Mouse (Mus musculus) olfactory bulb, adult 2 months (tissue): ENCODE data around the gene Gm3417. TPM values are rescaled to one million over a fixed set of nuclear protein-coding genes. Genes with fewer than 3 reads are reported as not detected.
"Not testable (repeated sequence)": the region's sequence is repeated elsewhere in the genome, so short reads cannot be mapped to it uniquely, and the experiment has no call there.

Experiments
- H3K27ac ChIP-seq: fragments of 200-500 bp; 2 replicates; pipeline ENCODE4 v1.5.1; 2012; ENCODE audit warnings: low read depth, low read length; ENCODE audit not compliant: insufficient read depth
- H3K4me1 ChIP-seq: fragments of 200-500 bp; 2 replicates; pipeline ENCODE4 v1.6.1; 2012; ENCODE audit warnings: low read length; ENCODE audit not compliant: control insufficient read depth, insufficient read depth
- H3K4me3 ChIP-seq: fragments of 200-500 bp; 2 replicates; pipeline ENCODE4 v1.5.1; 2012; ENCODE audit warnings: mild to moderate bottlenecking, low read depth, low read length, moderate library complexity; ENCODE audit not compliant: insufficient read depth
- WGBS: fragments of 180-500 bp; shearing (Covaris S2); methylation state at CpG from one replicate; pipeline ENCODE4 v1.1.7; 2018; 5-methylcytosine and 5-hydroxymethylcytosine counted together
- polyA plus RNA-seq: library from polyadenylated mRNA; stranded (reverse); fragments of >200 nt; gene quantifications from 2 replicates; pipeline ENCODE4 v1.2.4, GENCODE M21; 2012; ENCODE audit warnings: low replicate concordance; ENCODE audit not compliant: missing spikeins, insufficient read depth, insufficient read length

Gene Gm3417
- polyA plus RNA-seq, result not detected in 2 replicates

DNA sequence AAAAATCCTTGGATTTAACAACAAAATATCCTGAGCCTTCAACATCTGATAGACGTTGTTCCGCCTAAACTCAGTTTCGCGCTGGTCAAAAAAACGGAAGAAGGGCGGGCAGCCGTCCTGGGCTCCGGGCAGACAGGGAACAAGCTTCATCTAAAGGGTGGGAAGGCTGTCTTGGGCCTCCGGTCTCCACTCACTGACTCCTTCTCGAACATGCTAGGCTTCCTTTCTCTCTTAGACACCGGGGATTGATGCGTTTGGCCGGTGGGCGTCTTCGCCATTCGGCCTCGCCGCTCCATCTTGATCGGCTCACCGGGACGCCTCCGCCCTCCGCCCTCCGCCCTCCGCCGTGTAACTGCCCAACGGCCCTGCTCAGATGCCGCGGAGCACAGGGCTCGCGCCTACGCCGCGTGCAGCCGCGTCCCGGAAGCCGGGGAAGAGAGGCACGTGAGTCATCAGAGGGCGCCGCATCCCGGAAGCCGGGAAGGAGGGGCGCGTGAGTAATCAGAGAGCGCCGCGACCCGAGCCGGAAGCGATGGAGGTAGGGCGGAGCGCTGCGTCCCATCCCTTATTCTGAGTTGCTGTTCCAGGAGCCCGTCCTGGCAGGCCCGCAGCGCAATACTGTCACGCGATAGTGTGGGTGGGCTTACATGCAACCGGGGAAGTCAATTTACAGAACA lies at the start of gene Gm3417, which contains the start of gene 9030025P20Rik:
Gene Gm3417 (minus strand): TSS at position 429 of the 677 bp plus-strand sequence.
Gene 9030025P20Rik (plus strand): TSS at position 107 of the 677 bp plus-strand sequence.
- not testable (repeated sequence) for H3K27ac ChIP-seq, H3K4me1 ChIP-seq, H3K4me3 ChIP-seq
- no CpG with 5 or more reads among the region's 60 CpGs for WGBS

DNA sequence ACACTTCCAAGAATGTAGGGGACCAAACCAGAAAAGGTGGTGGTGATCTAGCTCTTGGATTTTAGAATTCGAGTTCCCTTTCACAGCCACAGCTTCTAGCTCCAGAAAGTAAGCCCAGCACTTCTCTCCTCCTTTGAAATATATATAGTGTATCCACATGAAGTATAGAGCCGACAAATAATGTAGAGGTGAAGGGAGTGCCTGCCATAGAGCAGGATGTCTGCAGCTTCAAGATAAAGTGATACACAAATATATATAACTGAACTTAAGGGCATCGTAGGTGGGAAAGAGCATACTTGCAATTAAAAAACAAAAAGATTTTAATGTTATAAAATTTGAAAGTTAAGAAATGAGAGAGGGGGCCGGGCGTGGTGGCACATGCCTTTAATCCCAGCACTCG lies 46.9 kb upstream of the Gm3417 start:
- H3K4me1 ChIP-seq, H3K4me3 ChIP-seq, H3K27ac ChIP-seq: not testable (repeated sequence)
- no CpG with 5 or more reads among the region's 6 CpGs for WGBS

DNA sequence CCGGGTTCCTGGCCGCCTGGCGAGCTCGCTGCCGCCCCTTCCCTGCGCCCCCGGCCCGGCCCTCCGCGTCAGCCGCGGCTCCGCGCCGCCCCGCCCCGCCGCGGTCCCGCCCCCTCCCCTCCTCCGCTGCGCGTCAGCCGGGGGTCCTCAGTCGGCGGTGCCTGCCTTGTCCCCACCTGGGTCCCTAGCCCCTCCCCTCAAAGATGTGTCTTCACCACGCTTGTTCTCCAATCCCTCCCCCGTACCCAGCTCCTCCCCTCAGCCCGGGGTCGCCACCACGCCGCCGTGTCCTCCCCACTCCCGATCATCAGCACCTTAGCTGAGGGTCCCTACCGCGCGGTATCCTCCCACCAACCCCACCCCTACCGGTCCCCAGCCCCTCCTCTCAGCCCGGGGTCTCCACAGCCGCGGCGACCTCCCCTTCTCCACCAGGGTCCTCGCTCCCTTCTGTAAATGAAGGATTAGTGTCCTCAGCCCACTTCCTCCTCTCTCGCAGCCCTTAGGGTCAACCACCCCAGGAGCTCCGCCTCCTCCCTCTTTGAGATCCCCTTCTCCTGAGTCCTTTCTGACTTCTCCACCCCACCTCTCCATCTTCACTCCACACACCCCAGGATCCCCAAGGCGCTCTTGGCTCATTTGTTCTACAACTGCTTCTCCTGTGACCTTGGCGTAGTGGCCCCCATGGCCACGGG lies 46.1 kb upstream of the Gm3417 start:
- H3K4me1 ChIP-seq, H3K27ac ChIP-seq, H3K4me3 ChIP-seq: not testable (repeated sequence)
- WGBS, result no CpG with 5 or more reads among the region's 48 CpGs

DNA sequence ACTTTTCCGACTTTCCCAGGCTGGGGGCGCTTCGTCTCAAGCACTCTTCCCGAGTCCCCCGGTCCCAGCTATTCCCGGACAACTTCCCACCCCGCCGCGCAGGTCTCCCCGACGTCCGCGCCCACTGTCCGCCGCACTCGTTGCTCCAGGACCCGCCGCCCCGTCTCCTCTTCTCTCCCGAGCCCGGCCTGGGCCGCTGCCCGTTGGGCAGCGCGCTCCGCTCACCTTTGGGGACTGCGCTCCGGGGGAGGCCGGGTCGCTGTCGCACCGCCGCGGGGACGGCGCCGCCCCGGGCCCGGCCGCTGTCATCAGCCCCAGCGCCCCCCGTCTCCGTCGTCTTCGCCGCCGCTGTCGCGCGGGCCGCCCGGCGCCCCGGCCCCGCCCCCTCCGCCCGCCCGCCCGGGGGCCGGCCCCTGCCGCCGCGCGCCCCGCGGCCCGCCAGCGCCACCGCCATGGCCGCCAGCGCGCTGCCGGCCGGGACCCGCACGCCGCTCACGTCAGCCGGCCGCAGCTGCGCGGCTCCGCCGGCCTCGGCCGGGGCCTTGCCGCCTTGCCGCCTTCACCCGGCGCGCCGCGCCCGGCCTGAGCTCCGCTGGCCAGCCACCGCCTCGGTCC lies 45.4 kb upstream of the Gm3417 start:
- H3K4me3 ChIP-seq, H3K27ac ChIP-seq, H3K4me1 ChIP-seq: not testable (repeated sequence)
- WGBS, result no CpG with 5 or more reads among the region's 97 CpGs

DNA sequence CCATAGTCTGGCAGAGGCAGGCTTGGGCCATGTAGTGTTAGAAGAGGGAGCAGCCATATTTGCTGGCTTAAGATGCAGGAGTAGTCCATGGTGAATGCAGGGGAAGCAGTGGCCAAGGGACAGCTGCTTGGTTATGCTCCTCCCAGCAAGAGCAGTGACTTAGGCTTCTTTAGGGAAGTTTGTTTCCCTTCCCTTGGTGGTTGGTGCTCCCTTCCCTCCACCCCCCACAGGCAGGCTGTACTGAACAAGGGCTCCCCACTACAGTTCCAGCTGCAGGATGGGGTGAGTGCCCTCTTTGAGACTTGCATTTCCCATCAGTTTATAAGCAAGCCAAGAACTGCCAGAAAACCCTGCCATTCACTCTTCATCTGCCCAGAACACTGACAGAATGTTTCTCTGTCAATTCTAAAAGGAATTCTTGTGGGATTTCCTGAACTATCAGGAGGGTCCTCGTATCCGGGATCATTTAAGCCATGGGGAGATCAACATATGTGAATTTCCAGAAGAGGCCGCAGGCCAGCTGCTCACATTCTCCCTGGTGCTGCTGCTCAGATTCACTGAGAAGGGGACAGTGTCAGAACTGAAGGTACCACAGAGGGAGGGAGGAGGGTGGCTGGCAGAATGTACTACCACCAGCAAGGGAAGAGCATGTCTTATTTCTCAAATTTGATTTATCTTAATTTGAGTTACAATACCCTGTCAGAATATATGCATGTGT lies 43.1 kb upstream of the Gm3417 start:
- H3K4me1 ChIP-seq, H3K27ac ChIP-seq, H3K4me3 ChIP-seq: not testable (repeated sequence)
- WGBS, result 61% methylated on average over 3 of the region's 3 CpGs

DNA sequence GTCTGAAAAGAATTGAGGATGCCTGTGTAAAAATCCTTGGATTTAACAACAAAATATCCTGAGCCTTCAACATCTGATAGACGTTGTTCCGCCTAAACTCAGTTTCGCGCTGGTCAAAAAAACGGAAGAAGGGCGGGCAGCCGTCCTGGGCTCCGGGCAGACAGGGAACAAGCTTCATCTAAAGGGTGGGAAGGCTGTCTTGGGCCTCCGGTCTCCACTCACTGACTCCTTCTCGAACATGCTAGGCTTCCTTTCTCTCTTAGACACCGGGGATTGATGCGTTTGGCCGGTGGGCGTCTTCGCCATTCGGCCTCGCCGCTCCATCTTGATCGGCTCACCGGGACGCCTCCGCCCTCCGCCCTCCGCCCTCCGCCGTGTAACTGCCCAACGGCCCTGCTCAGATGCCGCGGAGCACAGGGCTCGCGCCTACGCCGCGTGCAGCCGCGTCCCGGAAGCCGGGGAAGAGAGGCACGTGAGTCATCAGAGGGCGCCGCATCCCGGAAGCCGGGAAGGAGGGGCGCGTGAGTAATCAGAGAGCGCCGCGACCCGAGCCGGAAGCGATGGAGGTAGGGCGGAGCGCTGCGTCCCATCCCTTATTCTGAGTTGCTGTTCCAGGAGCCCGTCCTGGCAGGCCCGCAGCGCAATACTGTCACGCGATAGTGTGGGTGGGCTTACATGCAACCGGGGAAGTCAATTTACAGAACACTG lies 31.3 kb upstream of the Gm3417 start, which contains the start of gene Gm3435:
Gene Gm3435 (plus strand): TSS at position 471 of the 708 bp plus-strand sequence.
- WGBS, result no CpG with 5 or more reads among the region's 60 CpGs
- H3K27ac ChIP-seq, H3K4me3 ChIP-seq, H3K4me1 ChIP-seq: not testable (repeated sequence)

DNA sequence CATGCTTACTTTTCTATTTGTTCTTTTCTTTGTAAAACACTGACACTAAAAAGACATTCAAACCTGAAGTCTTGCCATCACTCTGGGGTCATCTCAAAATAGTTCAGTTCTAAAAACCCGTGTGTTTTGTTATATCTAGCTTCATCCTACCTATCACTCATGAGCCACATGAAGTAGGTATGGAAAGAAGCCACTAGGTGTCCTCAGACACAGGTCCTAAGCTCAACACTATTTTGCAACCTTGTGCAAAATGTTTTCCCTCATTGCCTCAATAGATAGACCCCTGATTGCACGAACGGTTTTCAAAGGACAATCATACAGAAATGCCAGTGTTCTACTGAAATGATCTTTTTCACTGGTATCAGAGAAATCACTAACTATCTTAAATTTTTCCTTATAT lies 30.5 kb upstream of the Gm3417 start:
- H3K4me3 ChIP-seq, H3K4me1 ChIP-seq, H3K27ac ChIP-seq: not testable (repeated sequence)
- WGBS, result no CpG with 5 or more reads among the region's 3 CpGs

DNA sequence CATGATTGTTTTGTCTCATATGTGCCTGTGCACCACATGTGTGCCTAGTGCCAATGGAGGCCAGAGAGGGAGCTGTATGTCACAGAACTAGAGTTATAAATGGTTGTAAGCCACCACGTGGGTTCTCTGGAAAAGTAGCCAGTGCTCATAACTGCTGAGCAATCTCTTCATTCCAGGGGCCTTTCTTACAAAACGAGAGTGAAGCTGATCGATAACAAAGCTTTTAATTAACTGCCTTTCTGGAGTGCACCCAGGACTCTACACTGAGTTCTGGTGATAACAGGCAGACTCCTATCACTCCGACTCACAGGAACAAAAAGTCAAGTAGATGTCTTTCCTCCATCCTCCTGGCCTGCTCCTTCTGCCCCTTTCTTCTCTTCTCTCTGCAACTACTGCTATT lies 21.5 kb upstream of the Gm3417 start:
- not testable (repeated sequence) for H3K4me3 ChIP-seq, H3K27ac ChIP-seq, H3K4me1 ChIP-seq
- WGBS, result no CpG with 5 or more reads among the region's 4 CpGs

DNA sequence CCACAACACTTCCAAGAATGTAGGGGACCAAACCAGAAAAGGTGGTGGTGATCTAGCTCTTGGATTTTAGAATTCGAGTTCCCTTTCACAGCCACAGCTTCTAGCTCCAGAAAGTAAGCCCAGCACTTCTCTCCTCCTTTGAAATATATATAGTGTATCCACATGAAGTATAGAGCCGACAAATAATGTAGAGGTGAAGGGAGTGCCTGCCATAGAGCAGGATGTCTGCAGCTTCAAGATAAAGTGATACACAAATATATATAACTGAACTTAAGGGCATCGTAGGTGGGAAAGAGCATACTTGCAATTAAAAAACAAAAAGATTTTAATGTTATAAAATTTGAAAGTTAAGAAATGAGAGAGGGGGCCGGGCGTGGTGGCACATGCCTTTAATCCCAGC lies 15.6 kb upstream of the Gm3417 start:
- not testable (repeated sequence) for H3K4me3 ChIP-seq, H3K27ac ChIP-seq, H3K4me1 ChIP-seq
- no CpG with 5 or more reads among the region's 5 CpGs for WGBS

DNA sequence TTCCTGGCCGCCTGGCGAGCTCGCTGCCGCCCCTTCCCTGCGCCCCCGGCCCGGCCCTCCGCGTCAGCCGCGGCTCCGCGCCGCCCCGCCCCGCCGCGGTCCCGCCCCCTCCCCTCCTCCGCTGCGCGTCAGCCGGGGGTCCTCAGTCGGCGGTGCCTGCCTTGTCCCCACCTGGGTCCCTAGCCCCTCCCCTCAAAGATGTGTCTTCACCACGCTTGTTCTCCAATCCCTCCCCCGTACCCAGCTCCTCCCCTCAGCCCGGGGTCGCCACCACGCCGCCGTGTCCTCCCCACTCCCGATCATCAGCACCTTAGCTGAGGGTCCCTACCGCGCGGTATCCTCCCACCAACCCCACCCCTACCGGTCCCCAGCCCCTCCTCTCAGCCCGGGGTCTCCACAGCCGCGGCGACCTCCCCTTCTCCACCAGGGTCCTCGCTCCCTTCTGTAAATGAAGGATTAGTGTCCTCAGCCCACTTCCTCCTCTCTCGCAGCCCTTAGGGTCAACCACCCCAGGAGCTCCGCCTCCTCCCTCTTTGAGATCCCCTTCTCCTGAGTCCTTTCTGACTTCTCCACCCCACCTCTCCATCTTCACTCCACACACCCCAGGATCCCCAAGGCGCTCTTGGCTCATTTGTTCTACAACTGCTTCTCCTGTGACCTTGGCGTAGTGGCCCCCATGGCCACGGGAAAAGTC lies 14.7 kb upstream of the Gm3417 start:
- no CpG with 5 or more reads among the region's 47 CpGs for WGBS
- H3K27ac ChIP-seq, H3K4me1 ChIP-seq, H3K4me3 ChIP-seq: not testable (repeated sequence)

DNA sequence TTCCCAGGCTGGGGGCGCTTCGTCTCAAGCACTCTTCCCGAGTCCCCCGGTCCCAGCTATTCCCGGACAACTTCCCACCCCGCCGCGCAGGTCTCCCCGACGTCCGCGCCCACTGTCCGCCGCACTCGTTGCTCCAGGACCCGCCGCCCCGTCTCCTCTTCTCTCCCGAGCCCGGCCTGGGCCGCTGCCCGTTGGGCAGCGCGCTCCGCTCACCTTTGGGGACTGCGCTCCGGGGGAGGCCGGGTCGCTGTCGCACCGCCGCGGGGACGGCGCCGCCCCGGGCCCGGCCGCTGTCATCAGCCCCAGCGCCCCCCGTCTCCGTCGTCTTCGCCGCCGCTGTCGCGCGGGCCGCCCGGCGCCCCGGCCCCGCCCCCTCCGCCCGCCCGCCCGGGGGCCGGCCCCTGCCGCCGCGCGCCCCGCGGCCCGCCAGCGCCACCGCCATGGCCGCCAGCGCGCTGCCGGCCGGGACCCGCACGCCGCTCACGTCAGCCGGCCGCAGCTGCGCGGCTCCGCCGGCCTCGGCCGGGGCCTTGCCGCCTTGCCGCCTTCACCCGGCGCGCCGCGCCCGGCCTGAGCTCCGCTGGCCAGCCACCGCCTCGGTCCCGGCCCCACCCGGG lies 14.0 kb upstream of the Gm3417 start:
- H3K27ac ChIP-seq, H3K4me3 ChIP-seq, H3K4me1 ChIP-seq: not testable (repeated sequence)
- WGBS, result no CpG with 5 or more reads among the region's 98 CpGs

DNA sequence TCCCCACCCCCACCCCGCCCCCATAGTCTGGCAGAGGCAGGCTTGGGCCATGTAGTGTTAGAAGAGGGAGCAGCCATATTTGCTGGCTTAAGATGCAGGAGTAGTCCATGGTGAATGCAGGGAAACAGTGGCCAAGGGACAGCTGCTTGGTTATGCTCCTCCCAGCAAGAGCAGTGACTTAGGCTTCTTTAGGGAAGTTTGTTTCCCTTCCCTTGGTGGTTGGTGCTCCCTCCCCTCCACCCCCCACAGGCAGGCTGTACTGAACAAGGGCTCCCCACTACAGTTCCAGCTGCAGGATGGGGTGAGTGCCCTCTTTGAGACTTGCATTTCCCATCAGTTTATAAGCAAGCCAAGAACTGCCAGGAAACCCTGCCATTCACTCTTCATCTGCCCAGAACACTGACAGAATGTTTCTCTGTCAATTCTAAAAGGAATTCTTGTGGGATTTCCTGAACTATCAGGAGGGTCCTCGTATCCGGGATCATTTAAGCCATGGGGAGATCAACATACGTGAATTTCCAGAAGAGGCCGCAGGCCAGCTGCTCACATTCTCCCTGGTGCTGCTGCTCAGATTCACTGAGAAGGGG lies 11.6 kb upstream of the Gm3417 start:
- H3K4me1 ChIP-seq, H3K27ac ChIP-seq, H3K4me3 ChIP-seq: not testable (repeated sequence)
- 68% methylated on average over 4 of the region's 5 CpGs for WGBS
